ENCODE assay signal across 8 mouse cellular contexts in the genomic region with DNA sequence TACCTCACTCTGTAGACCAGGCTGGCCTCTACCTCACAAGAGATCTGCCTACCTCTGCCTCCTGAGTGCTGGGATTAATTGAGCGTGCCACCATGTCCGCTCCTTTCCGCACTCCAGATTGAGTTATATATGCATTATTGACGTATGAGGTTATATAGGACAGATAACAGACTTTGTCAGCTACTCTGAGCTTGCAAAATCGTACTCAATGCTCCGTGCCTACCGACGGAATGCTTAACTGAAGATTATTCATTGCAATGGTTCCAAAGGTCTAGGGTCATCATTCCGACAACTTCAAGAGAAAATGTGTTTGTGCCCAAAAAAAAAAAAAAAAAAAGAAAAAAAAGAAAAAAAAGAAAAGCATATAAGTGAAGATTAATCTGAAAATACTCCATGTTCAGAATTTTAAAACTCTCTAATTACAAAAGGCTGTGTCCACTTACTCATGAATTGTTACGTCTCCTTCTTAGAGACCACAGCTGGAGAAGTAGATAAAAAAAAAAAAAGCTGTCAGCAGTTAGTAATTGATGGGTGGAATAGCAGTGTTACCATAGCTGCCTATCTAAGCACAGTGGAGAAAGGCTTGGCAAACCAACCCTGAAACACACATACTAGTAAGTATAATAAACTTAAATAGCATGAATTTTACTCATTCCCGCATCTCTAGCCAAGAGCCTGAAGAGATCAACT. TPM values are rescaled to one million over a fixed set of nuclear protein-coding genes. Genes with fewer than 3 reads are reported as not detected.
DNase-seq lines count a peak whose midpoint lies in the region; ATAC-seq lines count a peak whose summit lies in the region.

No protein-coding gene starts in this region.

- peak overlapping the region; percentile 89 for H3K9ac ChIP-seq in heart, embryonic 11.5 days (ENCODE audit: low read depth, low read length)
- peak overlapping the region; percentile 81 for H3K9ac ChIP-seq in hindbrain, embryonic 14.5 days
- H3K9ac ChIP-seq in liver, embryonic 15.5 days = peak overlapping the region; percentile 83

- H3K4me2 ChIP-seq in heart, embryonic 11.5 days = peak overlapping the region; percentile 60
- peak overlapping the region; percentile 66 for H3K4me2 ChIP-seq in hindbrain, embryonic 14.5 days (replicated peaks)
- peak overlapping the region; percentile 87 for H3K4me2 ChIP-seq in liver, embryonic 15.5 days

- peak overlapping the region; percentile 98 for H3K27ac ChIP-seq in heart, embryonic 11.5 days (ENCODE audit: low read depth, low read length)
- peak overlapping the region; percentile 96 for H3K27ac ChIP-seq in hindbrain, embryonic 14.5 days
- peak overlapping the region; percentile 92 for H3K27ac ChIP-seq in liver, embryonic 15.5 days (replicated peaks)

- peak overlapping the region; percentile 82 for H3K4me3 ChIP-seq in heart, embryonic 11.5 days (ENCODE audit: low read depth, low read length)
- peak overlapping the region; percentile 66 for H3K4me3 ChIP-seq in hindbrain, embryonic 14.5 days (replicated peaks; ENCODE audit: low read length)
- H3K4me3 ChIP-seq in liver, embryonic 15.5 days (replicated peaks) = peak overlapping the region; percentile 83

- peak; percentile 21; the same call in 1 of the 2 replicates for ATAC-seq in heart, embryonic 11.5 days (replicated peaks; ENCODE audit: insufficient number of reproducible peaks, low FRiP score, low TSS enrichment)
- ATAC-seq in hindbrain, embryonic 14.5 days (ENCODE audit: low FRiP score) = peak; percentile 56
- ATAC-seq in liver, embryonic 15.5 days (ENCODE audit: insufficient read depth) = peak; percentile 41

- peaks cover 5% of the 10 kb centered on the region; the same call in 1 of the 2 replicates for H3K4me1 ChIP-seq in heart, embryonic 11.5 days (ENCODE audit: control insufficient read depth, insufficient read depth, low read length)
- peaks cover 14% of the 10 kb centered on the region for H3K4me1 ChIP-seq in hindbrain, embryonic 14.5 days (replicated peaks; ENCODE audit: control insufficient read depth, insufficient read depth, low read length)
- H3K4me1 ChIP-seq in liver, embryonic 15.5 days (replicated peaks) = peaks cover 66% of the 10 kb centered on the region

- no peak for DNase-seq in heart, adult 18-20 months
- DNase-seq in c-Kit-positive CD71-negative TER-119-negative erythroid progenitor cells, embryonic 14.5 days (ENCODE audit: low read depth) = peak; percentile 22
- DNase-seq in hindbrain, embryonic 14.5 days (ENCODE audit: low spot score) = no peak
- no peak for DNase-seq in adrenal gland, postnatal 36 days
- no peak for DNase-seq in spleen, postnatal 10 days (ENCODE audit: low spot score in 2 of 2)
- DNase-seq in layer of hippocampus, postnatal 14 days (ENCODE audit: low spot score in 2 of 2) = no peak

- no peaks in the 10 kb centered on the region for H3K9me3 ChIP-seq in heart, embryonic 11.5 days (replicated peaks; ENCODE audit: control insufficient read depth, low read length)
- H3K9me3 ChIP-seq in hindbrain, embryonic 14.5 days (ENCODE audit: control insufficient read depth, low read length) = no peaks in the 10 kb centered on the region
- H3K9me3 ChIP-seq in liver, embryonic 15.5 days (replicated peaks) = no peaks in the 10 kb centered on the region

- H3K36me3 ChIP-seq in heart, embryonic 11.5 days (ENCODE audit: control insufficient read depth, insufficient read depth, low read length) = peaks cover 3% of the 10 kb centered on the region; the same call in 1 of the 2 replicates
- H3K36me3 ChIP-seq in hindbrain, embryonic 14.5 days (replicated peaks; ENCODE audit: control insufficient read depth, insufficient read depth) = 0 out of 2 replicates have a peak, but pooled peaks cover 3% of the 10 kb centered on the region
- H3K36me3 ChIP-seq in liver, embryonic 15.5 days (replicated peaks) = peaks cover 18% of the 10 kb centered on the region

- 61% methylated on average over 11 of the region's 11 CpGs for WGBS in heart, embryonic 11.5 days (ENCODE audit: insufficient replicate concordance)
- 58% methylated on average over 11 of the region's 11 CpGs for WGBS in hindbrain, embryonic 14.5 days
- 51% methylated on average over 11 of the region's 11 CpGs for WGBS in liver, embryonic 15.5 days (ENCODE audit: insufficient replicate concordance)

- H3K27me3 ChIP-seq in heart, embryonic 11.5 days (ENCODE audit: control insufficient read depth, insufficient read depth, low read length) = no peaks in the 10 kb centered on the region
- H3K27me3 ChIP-seq in hindbrain, embryonic 14.5 days (ENCODE audit: control insufficient read depth, insufficient read depth, low read length) = no peaks in the 10 kb centered on the region
- H3K27me3 ChIP-seq in liver, embryonic 15.5 days = no peaks in the 10 kb centered on the region

RNA-seq across cellular contexts. Expression of a gene that starts 1.0 kb away (rescaled TPM):
- polyA plus RNA-seq in heart, embryonic 11.5 days (2014; fragmentation: Nextera tagmentation; extraction: Ambion mirVana) = 243 and 253 TPM in 2 replicates
- total RNA-seq in heart, adult 18-20 months (2021) = 100 to 1,000 TPM; 165 to 196 TPM
- 154 and 169 TPM in 2 replicates for polyA plus RNA-seq in hindbrain, embryonic 14.5 days (2014; fragmentation: Nextera tagmentation; extraction: Ambion mirVana)
- 83.5 and 107 TPM in 2 replicates for polyA plus RNA-seq in liver, embryonic 15.5 days (2015; fragmentation: Nextera tagmentation; extraction: Ambion mirVana)
- total RNA-seq in adrenal gland, postnatal 36 days (2021) = 100 to 1,000 TPM; 116 to 122 TPM
- 10 to 100 TPM; 49.0 to 58.9 TPM for total RNA-seq in layer of hippocampus, postnatal 14 days (2021)

RNA-seq across cellular contexts. Expression of a gene that starts 12.8 kb away (rescaled TPM):
- 75.1 and 80.1 TPM in 2 replicates for polyA plus RNA-seq in heart, embryonic 11.5 days (2014; fragmentation: Nextera tagmentation; extraction: Ambion mirVana)
- 10 to 100 TPM; 21.3 to 22.2 TPM for total RNA-seq in heart, adult 18-20 months (2021)
- polyA plus RNA-seq in hindbrain, embryonic 14.5 days (2014; fragmentation: Nextera tagmentation; extraction: Ambion mirVana) = 37.6 and 42.3 TPM in 2 replicates
- polyA plus RNA-seq in liver, embryonic 15.5 days (2015; fragmentation: Nextera tagmentation; extraction: Ambion mirVana) = 31.9 and 32.1 TPM in 2 replicates
- 10 to 100 TPM; 38.6 to 44.7 TPM for total RNA-seq in adrenal gland, postnatal 36 days (2021)
- total RNA-seq in layer of hippocampus, postnatal 14 days (2021) = 10 to 100 TPM; 35.7 to 37.0 TPM

RNA-seq across cellular contexts. Expression of a gene that starts 32.2 kb away (rescaled TPM):
- polyA plus RNA-seq in heart, embryonic 11.5 days (2014; fragmentation: Nextera tagmentation; extraction: Ambion mirVana) = 27.0 and 31.2 TPM in 2 replicates
- not detected for total RNA-seq in heart, adult 18-20 months (2021)
- polyA plus RNA-seq in hindbrain, embryonic 14.5 days (2014; fragmentation: Nextera tagmentation; extraction: Ambion mirVana) = 6.7 and 6.9 TPM in 2 replicates
- 26.5 and 31.0 TPM in 2 replicates for polyA plus RNA-seq in liver, embryonic 15.5 days (2015; fragmentation: Nextera tagmentation; extraction: Ambion mirVana)
- total RNA-seq in adrenal gland, postnatal 36 days (2021) = under 1 TPM; 0.66 TPM
- total RNA-seq in layer of hippocampus, postnatal 14 days (2021) = 1 to 10 TPM in 1 of 2 experiments, under 1 TPM in 1; 0.81 to 1.3 TPM

RNA-seq across cellular contexts. Expression of a gene that starts 42.9 kb away (rescaled TPM):
- 239 and 248 TPM in 2 replicates for polyA plus RNA-seq in heart, embryonic 11.5 days (2014; fragmentation: Nextera tagmentation; extraction: Ambion mirVana)
- 1 to 10 TPM in 1 of 2 experiments, under 1 TPM in 1; 0.57 to 1.1 TPM for total RNA-seq in heart, adult 18-20 months (2021)
- polyA plus RNA-seq in hindbrain, embryonic 14.5 days (2014; fragmentation: Nextera tagmentation; extraction: Ambion mirVana) = 40.7 and 51.4 TPM in 2 replicates
- 221 and 222 TPM in 2 replicates for polyA plus RNA-seq in liver, embryonic 15.5 days (2015; fragmentation: Nextera tagmentation; extraction: Ambion mirVana)
- total RNA-seq in adrenal gland, postnatal 36 days (2021) = 1 to 10 TPM; 5.5 to 6.5 TPM
- total RNA-seq in layer of hippocampus, postnatal 14 days (2021) = 1 to 10 TPM; 3.5 to 3.6 TPM
